Mouse (Mus musculus): ENCODE results near the gene Glrx5. TPM values are rescaled to one million over a fixed set of nuclear protein-coding genes. Genes with fewer than 3 reads are reported as not detected.

Glrx5 gene
- polyA plus RNA-seq, 1 experiment from 2014 or later: 123 TPM

DNA sequence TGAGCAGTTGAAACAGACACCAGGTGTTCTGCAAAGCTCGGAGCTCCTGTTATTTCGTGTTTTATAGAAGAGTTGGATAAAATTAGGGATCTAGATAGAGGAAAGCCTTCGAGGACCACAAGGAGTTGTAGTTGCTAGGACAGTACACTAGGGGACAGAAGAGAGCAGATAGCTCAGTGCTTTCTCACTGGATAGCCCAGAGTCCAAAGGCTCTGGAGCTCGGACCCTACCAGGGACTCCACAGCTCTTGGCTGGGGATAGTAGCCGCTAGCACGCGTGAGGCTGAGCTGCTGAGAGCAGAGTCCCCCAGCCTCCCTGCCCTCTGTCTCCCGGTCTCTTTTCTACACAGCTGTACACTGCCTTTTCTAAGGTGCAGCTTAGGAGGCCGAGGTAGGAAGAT lies 41.2 kb downstream of the Glrx5 start:
- Histone ChIP-seq H3K9ac (ENCODE audit: low read length) (no peak overlapping the region), H3K36me3 (ENCODE audit: control insufficient read depth, insufficient read depth, low read length) (no peaks in the 10 kb centered on the region), H3K9me3 (ENCODE audit: control insufficient read depth, low read length) (no peaks in the 10 kb centered on the region), H3K27ac (ENCODE audit: low read length) (no peak overlapping the region), H3K27me3 (ENCODE audit: control insufficient read depth, insufficient read depth, low read depth, low read length) (no peaks in the 10 kb centered on the region), H3K4me2 (ENCODE audit: low read depth, low read length) (no peak overlapping the region), H3K4me1 (replicated peaks; ENCODE audit: control insufficient read depth, insufficient read depth, low read length) (no peaks in the 10 kb centered on the region), H3K4me3 (ENCODE audit: low read length) (no peak overlapping the region)
- WGBS: 26% methylated on average over 9 of the region's 9 CpGs
- ATAC-seq (ENCODE audit: low read depth): no peak

GRCm38 (mm10) chr12:105075496-105075895 lies 43.0 kb downstream of the Glrx5 start:
- H3K36me3 ChIP-seq (ENCODE audit: control insufficient read depth, insufficient read depth, low read length): no peaks in the 10 kb centered on the region
- H3K27ac ChIP-seq (ENCODE audit: low read length): no peak overlapping the region
- 34% methylated on average over 7 of the region's 7 CpGs for WGBS
- no peak for ATAC-seq (ENCODE audit: low read depth)
- no peak overlapping the region for H3K9ac ChIP-seq (ENCODE audit: low read length)
- H3K4me1 ChIP-seq (replicated peaks; ENCODE audit: control insufficient read depth, insufficient read depth, low read length): no peaks in the 10 kb centered on the region
- H3K4me3 ChIP-seq (ENCODE audit: low read length): no peak overlapping the region
- no peak overlapping the region for H3K4me2 ChIP-seq (ENCODE audit: low read depth, low read length)
- no peaks in the 10 kb centered on the region for H3K9me3 ChIP-seq (ENCODE audit: control insufficient read depth, low read length)
- no peaks in the 10 kb centered on the region for H3K27me3 ChIP-seq (ENCODE audit: control insufficient read depth, insufficient read depth, low read depth, low read length)

GRCm38 (mm10) chr12:105076511-105076910 lies 44.0 kb downstream of the Glrx5 start:
- H3K4me3 ChIP-seq (ENCODE audit: low read length): no peak overlapping the region
- 78% methylated on average over 3 of the region's 3 CpGs for WGBS

GRCm38 (mm10) chr12:105077232-105077631 lies 44.7 kb downstream of the Glrx5 start:
- no peak overlapping the region for H3K9ac ChIP-seq (ENCODE audit: low read length)
- H3K9me3 ChIP-seq (ENCODE audit: control insufficient read depth, low read length): no peaks in the 10 kb centered on the region
- H3K4me1 ChIP-seq (replicated peaks; ENCODE audit: control insufficient read depth, insufficient read depth, low read length): no peaks in the 10 kb centered on the region
- no peak overlapping the region for H3K27ac ChIP-seq (ENCODE audit: low read length)
- ATAC-seq (ENCODE audit: low read depth): no peak
- H3K4me2 ChIP-seq (ENCODE audit: low read depth, low read length): no peak overlapping the region
- H3K36me3 ChIP-seq (ENCODE audit: control insufficient read depth, insufficient read depth, low read length): no peaks in the 10 kb centered on the region
- WGBS: 68% methylated on average over 2 of the region's 2 CpGs
- H3K4me3 ChIP-seq (ENCODE audit: low read length): no peak overlapping the region
- no peaks in the 10 kb centered on the region for H3K27me3 ChIP-seq (ENCODE audit: control insufficient read depth, insufficient read depth, low read depth, low read length)

More at GRCm38 (mm10) chr12:105076511-105076910, 44.0 kb downstream of the Glrx5 start:
- Histone ChIP-seq H3K9ac (ENCODE audit: low read length) (no peak overlapping the region), H3K9me3 (ENCODE audit: control insufficient read depth, low read length) (no peaks in the 10 kb centered on the region), H3K36me3 (ENCODE audit: control insufficient read depth, insufficient read depth, low read length) (no peaks in the 10 kb centered on the region), H3K27ac (ENCODE audit: low read length) (no peak overlapping the region), H3K4me2 (ENCODE audit: low read depth, low read length) (no peak overlapping the region), H3K27me3 (ENCODE audit: control insufficient read depth, insufficient read depth, low read depth, low read length) (no peaks in the 10 kb centered on the region), H3K4me1 (replicated peaks; ENCODE audit: control insufficient read depth, insufficient read depth, low read length) (no peaks in the 10 kb centered on the region)
- ATAC-seq (ENCODE audit: low read depth): no peak

- Histone ChIP-seq H3K27me3 (ENCODE audit: control insufficient read depth, insufficient read depth, low read depth, low read length) (no peaks in the 10 kb centered on the region), H3K9me3 (ENCODE audit: control insufficient read depth, low read length) (no peaks in the 10 kb centered on the region), H3K4me3 (ENCODE audit: low read length) (no peak overlapping the region), H3K27ac (ENCODE audit: low read length) (no peak overlapping the region), H3K9ac (ENCODE audit: low read length) (no peak overlapping the region), H3K4me2 (ENCODE audit: low read depth, low read length) (no peak overlapping the region), H3K4me1 (replicated peaks; ENCODE audit: control insufficient read depth, insufficient read depth, low read length) (no peaks in the 10 kb centered on the region), H3K36me3 (ENCODE audit: control insufficient read depth, insufficient read depth, low read length) (no peaks in the 10 kb centered on the region)
- ATAC-seq (ENCODE audit: low read depth): no peak
- WGBS: 40% methylated on average over 5 of the region's 5 CpGs
Measured at GRCm38 (mm10) chr12:105084171-105084570, 51.7 kb downstream of the Glrx5 start.

DNA sequence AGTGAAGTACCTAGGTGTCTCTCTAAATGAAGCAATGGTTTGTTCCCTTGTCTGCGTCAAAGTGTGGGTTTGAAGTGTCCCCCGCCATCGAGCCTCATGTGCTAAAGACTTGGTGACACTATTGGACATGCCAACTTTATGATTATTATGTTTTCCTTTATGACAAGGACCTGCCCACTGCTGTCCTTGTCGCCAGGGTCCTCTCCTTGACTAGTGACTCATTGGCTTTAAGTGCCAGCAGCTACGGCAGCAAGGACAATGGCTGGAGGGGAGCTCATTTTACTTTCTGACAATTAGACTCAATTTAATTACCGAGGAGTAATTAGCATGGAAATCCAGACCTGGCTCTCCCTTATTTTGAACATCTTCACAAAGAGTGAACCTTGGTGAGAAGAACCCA lies 52.3 kb downstream of the Glrx5 start:
- 80% methylated on average over 6 of the region's 6 CpGs for WGBS
- H3K4me1 ChIP-seq (replicated peaks; ENCODE audit: control insufficient read depth, insufficient read depth, low read length): no peaks in the 10 kb centered on the region
- no peaks in the 10 kb centered on the region for H3K36me3 ChIP-seq (ENCODE audit: control insufficient read depth, insufficient read depth, low read length)
- no peak overlapping the region for H3K27ac ChIP-seq (ENCODE audit: low read length)
- H3K4me3 ChIP-seq (ENCODE audit: low read length): no peak overlapping the region
- no peaks in the 10 kb centered on the region for H3K27me3 ChIP-seq (ENCODE audit: control insufficient read depth, insufficient read depth, low read depth, low read length)
- H3K9ac ChIP-seq (ENCODE audit: low read length): no peak overlapping the region
- no peak for ATAC-seq (ENCODE audit: low read depth)
- H3K9me3 ChIP-seq (ENCODE audit: control insufficient read depth, low read length): no peaks in the 10 kb centered on the region
- H3K4me2 ChIP-seq (ENCODE audit: low read depth, low read length): no peak overlapping the region

DNA sequence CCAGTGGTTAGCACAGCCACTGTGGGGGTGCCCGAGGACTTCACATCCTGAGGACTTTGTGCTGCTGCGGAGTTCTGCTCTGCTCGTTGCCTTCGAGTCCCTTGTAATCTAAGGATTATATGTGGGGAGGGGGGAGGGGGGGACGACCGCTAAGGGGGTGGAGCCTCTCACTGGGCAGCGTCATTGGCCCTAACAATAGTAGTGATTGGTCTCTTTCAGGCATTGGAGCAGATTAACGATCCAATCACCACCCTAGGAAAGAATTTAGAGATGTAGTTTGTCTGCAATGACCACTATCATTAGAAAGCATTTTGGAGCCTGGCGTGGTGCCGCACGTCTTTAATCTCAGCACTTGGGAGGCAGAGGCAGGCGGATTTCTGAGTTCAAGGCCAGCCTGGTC lies 52.8 kb downstream of the Glrx5 start:
- Histone ChIP-seq H3K4me3 (ENCODE audit: low read length) (no peak overlapping the region), H3K4me2 (ENCODE audit: low read depth, low read length) (no peak overlapping the region), H3K9me3 (ENCODE audit: control insufficient read depth, low read length) (no peaks in the 10 kb centered on the region), H3K27me3 (ENCODE audit: control insufficient read depth, insufficient read depth, low read depth, low read length) (no peaks in the 10 kb centered on the region), H3K9ac (ENCODE audit: low read length) (no peak overlapping the region), H3K36me3 (ENCODE audit: control insufficient read depth, insufficient read depth, low read length) (no peaks in the 10 kb centered on the region), H3K4me1 (replicated peaks; ENCODE audit: control insufficient read depth, insufficient read depth, low read length) (no peaks in the 10 kb centered on the region), H3K27ac (ENCODE audit: low read length) (no peak overlapping the region)
- 77% methylated on average over 12 of the region's 12 CpGs for WGBS
- ATAC-seq (ENCODE audit: low read depth): no peak

DNA sequence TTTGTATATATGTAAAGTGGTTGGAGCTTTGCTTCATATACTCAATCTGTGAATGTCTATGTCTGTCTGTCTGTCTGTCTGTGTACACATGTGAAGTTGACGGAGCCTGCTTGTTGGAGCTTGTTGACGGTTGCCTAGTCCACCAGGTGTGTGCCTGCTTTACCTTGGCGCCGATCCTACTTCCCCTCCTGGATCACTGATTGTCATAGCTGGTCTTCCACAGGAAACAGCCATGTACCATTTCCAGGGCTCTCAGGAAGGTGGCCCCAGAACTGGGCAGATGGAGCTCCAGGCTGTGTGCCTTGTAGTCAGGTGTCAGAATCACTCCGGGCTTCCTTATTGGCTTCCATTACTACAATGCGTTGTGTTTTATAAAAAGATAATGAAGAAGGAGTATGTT lies 54.3 kb downstream of the Glrx5 start:
- Histone ChIP-seq H3K27ac (ENCODE audit: low read length) (no peak overlapping the region), H3K36me3 (ENCODE audit: control insufficient read depth, insufficient read depth, low read length) (no peaks in the 10 kb centered on the region), H3K4me2 (ENCODE audit: low read depth, low read length) (no peak overlapping the region), H3K9me3 (ENCODE audit: control insufficient read depth, low read length) (no peaks in the 10 kb centered on the region), H3K27me3 (ENCODE audit: control insufficient read depth, insufficient read depth, low read depth, low read length) (no peaks in the 10 kb centered on the region), H3K9ac (ENCODE audit: low read length) (no peak overlapping the region), H3K4me3 (ENCODE audit: low read length) (no peak overlapping the region), H3K4me1 (replicated peaks; ENCODE audit: control insufficient read depth, insufficient read depth, low read length) (no peaks in the 10 kb centered on the region)
- WGBS: 88% methylated on average over 6 of the region's 6 CpGs
- ATAC-seq (ENCODE audit: low read depth): no peak

DNA sequence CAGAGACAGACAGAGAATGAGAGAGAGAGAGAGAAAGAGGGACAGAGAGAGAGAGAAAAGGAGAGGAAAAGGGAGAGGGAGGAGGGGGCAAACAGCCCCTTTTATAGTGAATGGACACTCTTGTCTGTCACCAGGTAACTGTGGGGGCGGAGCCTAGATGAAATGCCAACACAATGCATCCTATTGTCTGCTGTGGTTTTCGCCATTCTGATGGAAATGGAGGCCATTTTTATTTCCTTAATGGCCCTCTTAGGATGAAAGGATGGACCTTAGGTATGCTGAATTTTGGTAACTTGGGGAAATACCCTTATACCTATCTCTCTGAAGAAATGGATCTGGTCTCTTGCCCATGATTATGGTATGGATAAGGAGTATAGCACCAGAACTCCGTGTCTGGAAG lies 54.9 kb downstream of the Glrx5 start:
- Histone ChIP-seq H3K4me1 (replicated peaks; ENCODE audit: control insufficient read depth, insufficient read depth, low read length) (no peaks in the 10 kb centered on the region), H3K9me3 (ENCODE audit: control insufficient read depth, low read length) (no peaks in the 10 kb centered on the region), H3K27ac (ENCODE audit: low read length) (no peak overlapping the region), H3K4me3 (ENCODE audit: low read length) (no peak overlapping the region), H3K36me3 (ENCODE audit: control insufficient read depth, insufficient read depth, low read length) (no peaks in the 10 kb centered on the region), H3K27me3 (ENCODE audit: control insufficient read depth, insufficient read depth, low read depth, low read length) (no peaks in the 10 kb centered on the region), H3K9ac (ENCODE audit: low read length) (no peak overlapping the region), H3K4me2 (ENCODE audit: low read depth, low read length) (no peak overlapping the region)
- ATAC-seq (ENCODE audit: low read depth): no peak
- WGBS: 76% methylated on average over 3 of the region's 3 CpGs

GRCm38 (mm10) chr12:105089231-105089630 lies 56.7 kb downstream of the Glrx5 start:
- no peaks in the 10 kb centered on the region for H3K9me3 ChIP-seq (ENCODE audit: control insufficient read depth, low read length)
- peaks cover 3% of the 10 kb centered on the region; the same call in 1 of the 2 replicates for H3K4me1 ChIP-seq (replicated peaks; ENCODE audit: control insufficient read depth, insufficient read depth, low read length)
- no peak for ATAC-seq (ENCODE audit: low read depth)
- H3K27me3 ChIP-seq (ENCODE audit: control insufficient read depth, insufficient read depth, low read depth, low read length): no peaks in the 10 kb centered on the region
- WGBS: 72% methylated on average over 5 of the region's 5 CpGs
- H3K36me3 ChIP-seq (ENCODE audit: control insufficient read depth, insufficient read depth, low read length): no peaks in the 10 kb centered on the region
- H3K9ac ChIP-seq (ENCODE audit: low read length): no peak overlapping the region
- H3K27ac ChIP-seq (ENCODE audit: low read length): no peak overlapping the region
- no peak overlapping the region for H3K4me3 ChIP-seq (ENCODE audit: low read length)
- H3K4me2 ChIP-seq (ENCODE audit: low read depth, low read length): no peak overlapping the region

Data from lung, embryonic 16.5 days (tissue).